Mouse (Mus musculus): ENCODE results near the gene Shisa5.

GRCm38 (mm10) chr9:109038086-109038895, at the start of gene Shisa5:
- TF ChIP-seq CTCF (IDR thresholded peaks at IDR 0.05; ENCODE audit: insufficient read depth, low read depth, low read length) (no peak), POLR2A (IDR thresholded peaks at IDR 0.05; ENCODE audit: insufficient read depth, low read depth, low read length) (no peak)

Data from olfactory bulb, adult 2 months (tissue).